Mouse (Mus musculus): Measurements from ENCODE around the gene Pax6. TPM values are rescaled to one million over a fixed set of nuclear protein-coding genes. Genes with fewer than 3 reads are reported as not detected.

Pax6 gene
- total RNA-seq, 4 experiments from 2014 or later: not detected

GRCm38 (mm10) chr2:105715409-105716115 is 46.9 kb downstream of the Pax6 start:
- DNase-seq (ENCODE audit: low spot score in 2 of 2): no peak

- DNase-seq (ENCODE audit: low spot score in 2 of 2): no peak
Observed at GRCm38 (mm10) chr2:105726657-105727056, 58.0 kb downstream of the Pax6 start.

GRCm38 (mm10) chr2:105730704-105731103 is 62.0 kb downstream of the Pax6 start:
- no peak for DNase-seq (ENCODE audit: low spot score in 2 of 2)

GRCm38 (mm10) chr2:105736166-105736565 is 67.5 kb downstream of the Pax6 start:
- DNase-seq (ENCODE audit: low spot score in 2 of 2): no peak

GRCm38 (mm10) chr2:105746896-105747295 is 78.2 kb downstream of the Pax6 start:
- DNase-seq (ENCODE audit: low spot score in 2 of 2): no peak

Other genes with a start within 250 kb of the Pax6 start
- gene Elp4, start 235.7 kb downstream of the Pax6 start, total RNA-seq (2022): 10 to 100 TPM in 1 of 4 experiments, 1 to 10 TPM in 3; 8.1 to 10.2 (median 8.9) TPM
- 10 to 100 TPM; 78.1 to 98.1 (median 90.0) TPM for gene Immp1l, start 235.7 kb downstream of the Pax6 start, total RNA-seq (2022)

Data from gastrocnemius, adult 8-10 months (tissue).